ENCODE assay signal across 8 mouse cellular contexts in the genomic region with DNA sequence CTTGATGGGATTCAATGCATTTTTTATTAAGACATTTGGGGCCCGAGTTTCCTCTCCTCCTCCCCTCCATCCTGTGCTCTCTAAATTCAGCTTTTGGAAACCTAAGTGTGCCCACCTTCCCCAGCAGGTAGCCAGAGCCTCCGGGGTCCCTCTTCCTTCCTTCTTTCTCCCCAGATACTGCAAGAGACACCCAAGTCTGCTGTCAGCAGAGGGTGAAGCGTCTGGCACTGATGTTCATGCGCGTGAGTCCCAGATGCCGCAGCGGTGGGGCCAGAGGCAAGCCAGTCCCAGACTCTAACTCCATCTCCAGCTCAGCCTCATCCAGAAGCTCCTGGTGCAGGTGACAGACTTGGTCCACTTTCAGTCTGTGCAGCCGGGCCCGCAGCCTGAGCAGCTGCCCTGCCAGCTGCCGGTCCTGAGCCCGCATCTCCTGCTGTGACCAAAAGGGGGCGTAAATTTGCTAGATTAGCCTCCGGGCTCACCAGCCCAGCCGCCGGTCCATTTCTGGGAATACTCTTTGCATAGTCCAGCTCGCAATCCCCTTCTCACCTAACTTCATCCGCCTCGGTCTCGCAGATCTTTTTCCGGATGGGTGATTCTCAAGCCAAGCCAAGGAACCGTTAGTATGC. TPM values are rescaled to one million over a fixed set of nuclear protein-coding genes. Genes with fewer than 3 reads are reported as not detected.
DNase-seq lines count a peak whose midpoint lies in the region; ATAC-seq and TF ChIP-seq lines count a peak whose summit lies in the region.

No protein-coding gene starts in this region.

- H3K27ac ChIP-seq in layer of hippocampus, adult 2 months, result no peak overlapping the region

- intact Hi-C loops in heart, postnatal 14 days (cut with DNase I), result no loop called here

- peak; percentile 79 for TF ChIP-seq CTCF in layer of hippocampus, adult 2 months (conservative IDR thresholded peaks at IDR 0.05)

- DNase-seq in A20 (ENCODE audit: low read depth, low spot score), result peak; percentile 91
- peak; percentile 58 for DNase-seq in adrenal gland, adult 8-10 months
- peak; percentile 69 to 80 for DNase-seq in heart, postnatal 14 days
- peak in 1 of 2 experiments; percentile 49 for DNase-seq in layer of hippocampus, adult 2 months (ENCODE audit: low spot score in 2 of 2)
- DNase-seq in lung, postnatal 10 days, result peak; percentile 87
- peak; percentile 48 for DNase-seq in ovary, postnatal 10 days (ENCODE audit: low spot score)
- DNase-seq in thymus, postnatal 10 days (ENCODE audit: low spot score in 2 of 2), result peak; percentile 76 to 82

- peak; percentile 67; the same call in 1 of the 2 replicates for ATAC-seq in erythroid progenitor cell, adult 5-6 weeks (replicated peaks; ENCODE audit: low FRiP score, poor library complexity, severe bottlenecking)

- H3K4me3 ChIP-seq in layer of hippocampus, adult 2 months, result no peak overlapping the region

RNA-seq across cellular contexts. Expression of a gene that starts 1.4 kb away (rescaled TPM):
- 10 to 100 TPM; 25.5 to 43.5 (median 29.0) TPM for total RNA-seq in adrenal gland, adult 8-10 months (2022)
- total RNA-seq in erythroid progenitor cell, adult 5-6 weeks (2015; ENCODE audit: low replicate concordance), result not detected in 2 replicates
- total RNA-seq in erythroid progenitor cell, adult 5-6 weeks (2017; ENCODE audit: low replicate concordance), result not detected in 2 replicates
- under 1 TPM; 0.53 to 0.83 TPM for total RNA-seq in heart, postnatal 14 days (2021)
- total RNA-seq in layer of hippocampus, adult 2 months (2021), result under 1 TPM; 0.41 to 0.83 TPM

RNA-seq across cellular contexts. Expression of a gene that starts 3.5 kb away (rescaled TPM):
- total RNA-seq in adrenal gland, adult 8-10 months (2022), result 1 to 10 TPM; 1.9 to 3.5 (median 2.6) TPM
- total RNA-seq in erythroid progenitor cell, adult 5-6 weeks (2015; ENCODE audit: low replicate concordance), result 8.0 and 23.1 TPM in 2 replicates
- 8.5 and 10.1 TPM in 2 replicates for total RNA-seq in erythroid progenitor cell, adult 5-6 weeks (2017; ENCODE audit: low replicate concordance)
- total RNA-seq in heart, postnatal 14 days (2021), result 10 to 100 TPM in 1 of 2 experiments, 1 to 10 TPM in 1; 1.4 to 20.4 TPM
- total RNA-seq in layer of hippocampus, adult 2 months (2021), result 1 to 10 TPM; 2.8 to 6.2 TPM

RNA-seq across cellular contexts. Expression of a gene that starts 23.5 kb away (rescaled TPM):
- total RNA-seq in adrenal gland, adult 8-10 months (2022), result 100 to 1,000 TPM; 174 to 190 (median 182) TPM
- total RNA-seq in erythroid progenitor cell, adult 5-6 weeks (2015; ENCODE audit: low replicate concordance), result 79.6 and 96.9 TPM in 2 replicates
- 59.7 and 69.6 TPM in 2 replicates for total RNA-seq in erythroid progenitor cell, adult 5-6 weeks (2017; ENCODE audit: low replicate concordance)
- 100 to 1,000 TPM; 114 to 128 TPM for total RNA-seq in heart, postnatal 14 days (2021)
- total RNA-seq in layer of hippocampus, adult 2 months (2021), result 100 to 1,000 TPM; 117 to 120 TPM

RNA-seq across cellular contexts. Expression of a gene that starts 23.5 kb away (rescaled TPM):
- total RNA-seq in adrenal gland, adult 8-10 months (2022), result 100 to 1,000 TPM; 104 to 120 (median 109) TPM
- 113 and 124 TPM in 2 replicates for total RNA-seq in erythroid progenitor cell, adult 5-6 weeks (2015; ENCODE audit: low replicate concordance)
- 96.7 and 118 TPM in 2 replicates for total RNA-seq in erythroid progenitor cell, adult 5-6 weeks (2017; ENCODE audit: low replicate concordance)
- total RNA-seq in heart, postnatal 14 days (2021), result 10 to 100 TPM; 46.8 to 51.3 TPM
- total RNA-seq in layer of hippocampus, adult 2 months (2021), result 10 to 100 TPM; 83.1 to 86.2 TPM

RNA-seq across cellular contexts. Expression of a gene that starts 34.5 kb away (rescaled TPM):
- 10 to 100 TPM; 41.0 to 84.1 (median 61.0) TPM for total RNA-seq in adrenal gland, adult 8-10 months (2022)
- 100 and 125 TPM in 2 replicates for total RNA-seq in erythroid progenitor cell, adult 5-6 weeks (2015; ENCODE audit: low replicate concordance)
- 102 and 111 TPM in 2 replicates for total RNA-seq in erythroid progenitor cell, adult 5-6 weeks (2017; ENCODE audit: low replicate concordance)
- 10 to 100 TPM; 23.9 to 24.2 TPM for total RNA-seq in heart, postnatal 14 days (2021)
- 10 to 100 TPM; 48.9 to 49.8 TPM for total RNA-seq in layer of hippocampus, adult 2 months (2021)

Comparison
In these comparisons a context has a peak if more than half of its experiments do, and no peak if none do; other contexts are left out.
1. RNA of a gene that starts 1.4 kb away (total RNA-seq): 25.5 to 43.5 TPM in adrenal gland, adult 8-10 months; 0.41 to 0.83 TPM in layer of hippocampus, adult 2 months, 0.53 to 0.83 TPM in heart, postnatal 14 days and not detected in erythroid progenitor cell, adult 5-6 weeks; every median in the first group is over 10 times any median in the second.